Mouse (Mus musculus) forebrain, embryonic 10.5 days (tissue): ENCODE data around the gene Slc34a1. TPM values are rescaled to one million over a fixed set of nuclear protein-coding genes. Genes with fewer than 3 reads are reported as not detected.

ENCODE experiments used
- DNase-seq: peaks from one replicate; pipeline ENCODE4 v3.0.0-alpha.2; 2017; ENCODE audit warnings: low spot score; ENCODE audit errors: extremely low spot score
- H3K27ac ChIP-seq: fragments of 300-500 bp; sonication (generic); 2 replicates; pipeline ENCODE4 v1.5.1; 2016; ENCODE audit warnings: mild to moderate bottlenecking
- H3K27me3 ChIP-seq: fragments of 300-500 bp; sonication (generic); 2 replicates; pipeline ENCODE4 v1.6.1; 2016; ENCODE audit warnings: mild to moderate bottlenecking; ENCODE audit not compliant: poor library complexity, severe bottlenecking
- H3K36me3 ChIP-seq: fragments of 300-500 bp; sonication (generic); replicated peaks from 2 replicates; pipeline ENCODE4 v1.6.1; 2016; ENCODE audit warnings: mild to moderate bottlenecking, moderate library complexity
- H3K4me1 ChIP-seq: fragments of 300-500 bp; sonication (generic); 2 replicates; pipeline ENCODE4 v1.6.1; 2016
- H3K4me3 ChIP-seq: fragments of 300-500 bp; sonication (generic); 2 replicates; pipeline ENCODE4 v1.5.1; 2016; ENCODE audit warnings: mild to moderate bottlenecking, moderate library complexity
- H3K9me3 ChIP-seq: fragments of 300-500 bp; sonication (generic); 2 replicates; pipeline ENCODE4 v1.6.1; 2016; ENCODE audit warnings: mild to moderate bottlenecking, moderate library complexity
- WGBS: fragments of 180-500 bp; shearing (Covaris S2); methylation state at CpG from one replicate; pipeline ENCODE4 v1.1.7; 2016; 5-methylcytosine and 5-hydroxymethylcytosine counted together
- polyA plus RNA-seq: library from polyadenylated mRNA; unstranded; fragments of >200 nt; fragmentation: Nextera tagmentation; extraction: Ambion mirVana; gene quantifications from 2 replicates; pipeline ENCODE4 v1.2.1, GENCODE M21; 2016

Slc34a1 gene
- polyA plus RNA-seq, 1 experiment from 2014 or later = not detected

GRCm38 (mm10) chr13:55411826-55412225, 13.8 kb downstream of the Slc34a1 start:
- Histone ChIP-seq H3K27ac (no peak overlapping the region), H3K27me3 (peaks cover 49% of the 10 kb centered on the region), H3K4me3 (no peak overlapping the region), H3K9me3 (no peaks in the 10 kb centered on the region), H3K4me1 (peaks cover 8% of the 10 kb centered on the region), H3K36me3 (no peaks in the 10 kb centered on the region)
- no peak for DNase-seq
- 72% methylated on average over 7 of the region's 7 CpGs for WGBS

- peaks cover 8% of the 10 kb centered on the region for H3K4me1 ChIP-seq
- H3K27me3 ChIP-seq = peaks cover 53% of the 10 kb centered on the region
- WGBS = 87% methylated on average over 13 of the region's 13 CpGs
- no peaks in the 10 kb centered on the region for H3K36me3 ChIP-seq
- no peak overlapping the region for H3K4me3 ChIP-seq
- no peaks in the 10 kb centered on the region for H3K9me3 ChIP-seq
- DNase-seq = no peak
- H3K27ac ChIP-seq = no peak overlapping the region
These were observed 14.8 kb downstream of the Slc34a1 start for GRCm38 (mm10) chr13:55412643-55413307.

DNA sequence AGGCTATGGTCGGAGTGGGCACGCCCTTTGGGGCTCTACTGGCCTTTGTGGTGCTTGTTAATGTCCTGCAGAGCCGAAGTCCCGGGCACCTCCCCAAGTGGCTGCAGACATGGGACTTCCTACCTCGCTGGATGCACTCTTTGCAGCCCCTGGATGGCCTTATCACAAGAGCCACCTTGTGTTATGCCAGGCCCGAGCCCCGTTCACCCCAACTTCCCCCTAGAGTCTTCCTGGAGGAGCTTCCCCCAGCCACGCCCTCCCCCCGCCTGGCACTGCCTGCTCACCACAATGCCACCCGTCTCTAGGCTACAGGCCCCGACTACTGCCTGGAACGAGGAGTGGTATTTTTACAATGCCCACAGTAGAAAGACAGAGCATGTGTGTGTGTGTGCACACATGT, 15.3 kb downstream of the Slc34a1 start:
- Histone ChIP-seq H3K4me1 (peaks cover 14% of the 10 kb centered on the region), H3K4me3 (no peak overlapping the region), H3K27ac (no peak overlapping the region), H3K27me3 (peaks cover 55% of the 10 kb centered on the region), H3K36me3 (no peaks in the 10 kb centered on the region), H3K9me3 (no peaks in the 10 kb centered on the region)
- no peak for DNase-seq
- 84% methylated on average over 12 of the region's 12 CpGs for WGBS

- Histone ChIP-seq H3K27me3 (peaks cover 71% of the 10 kb centered on the region), H3K36me3 (no peaks in the 10 kb centered on the region), H3K9me3 (no peaks in the 10 kb centered on the region; the same call in none of the 2 replicates), H3K4me3 (peak within 1 kb of the TSS; percentile 52), H3K27ac (peak within 1 kb of the TSS; percentile 67; the same call in 1 of the 2 replicates), H3K4me1 (peaks cover 16% of the 10 kb centered on the region)
- 12% methylated on average over 41 of the region's 41 CpGs for WGBS
- DNase-seq = peak; percentile 51
These were observed 16.9 kb downstream of the Slc34a1 start, which contains the start of gene Pfn3 for GRCm38 (mm10) chr13:55414743-55415380. Gene Pfn3 (minus strand): TSS chr13:55415232.

DNA sequence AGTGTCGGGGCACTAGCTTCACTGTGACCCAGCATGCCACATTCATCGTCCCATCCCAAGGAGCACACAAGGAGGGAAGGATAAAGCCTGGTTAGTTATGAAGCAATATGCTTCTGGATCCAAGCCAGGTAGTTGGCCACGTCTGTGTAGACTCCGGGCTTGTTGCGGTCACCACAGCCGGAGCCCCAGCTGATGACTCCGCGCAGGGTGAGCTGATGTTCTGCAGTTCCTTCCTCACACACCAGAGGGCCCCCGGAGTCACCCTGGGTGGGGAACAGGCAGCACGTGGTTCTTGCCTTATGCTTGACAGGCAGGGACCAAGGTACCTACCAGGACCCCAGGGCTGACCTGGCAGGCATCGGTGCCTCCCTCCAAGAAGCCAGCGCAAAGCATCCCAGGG, 20.0 kb downstream of the Slc34a1 start:
- Histone ChIP-seq H3K4me1 (peaks cover 38% of the 10 kb centered on the region), H3K27me3 (peaks cover 87% of the 10 kb centered on the region), H3K9me3 (no peaks in the 10 kb centered on the region; the same call in none of the 2 replicates), H3K4me3 (peak overlapping the region; percentile 15; the same call in 1 of the 2 replicates), H3K27ac (no peak overlapping the region), H3K36me3 (no peaks in the 10 kb centered on the region)
- DNase-seq = peak; percentile 81
- 14% methylated on average over 12 of the region's 12 CpGs for WGBS

GRCm38 (mm10) chr13:55419142-55419541, 21.2 kb downstream of the Slc34a1 start:
- H3K27me3 ChIP-seq = peaks cover 76% of the 10 kb centered on the region
- WGBS = 91% methylated on average over 5 of the region's 5 CpGs

GRCm38 (mm10) chr13:55420018-55420932, 22.3 kb downstream of the Slc34a1 start:
- Histone ChIP-seq H3K4me1 (peaks cover 30% of the 10 kb centered on the region), H3K9me3 (no peaks in the 10 kb centered on the region; the same call in none of the 2 replicates), H3K4me3 (peak overlapping the region; percentile 35; the same call in 1 of the 2 replicates), H3K27me3 (peaks cover 64% of the 10 kb centered on the region), H3K36me3 (no peaks in the 10 kb centered on the region), H3K27ac (no peak overlapping the region)
- no peak for DNase-seq
- WGBS = 31% methylated on average over 51 of the region's 51 CpGs

More at GRCm38 (mm10) chr13:55419142-55419541, 21.2 kb downstream of the Slc34a1 start:
- no peaks in the 10 kb centered on the region; the same call in none of the 2 replicates for H3K9me3 ChIP-seq
- no peak for DNase-seq
- no peaks in the 10 kb centered on the region for H3K36me3 ChIP-seq
- no peak overlapping the region for H3K4me3 ChIP-seq
- peaks cover 38% of the 10 kb centered on the region for H3K4me1 ChIP-seq
- H3K27ac ChIP-seq = no peak overlapping the region

GRCm38 (mm10) chr13:55420933-55421800, 23.2 kb downstream of the Slc34a1 start:
- Histone ChIP-seq H3K27ac (peak overlapping the region; percentile 31; the same call in 1 of the 2 replicates), H3K27me3 (peaks cover 60% of the 10 kb centered on the region)
- WGBS = 16% methylated on average over 35 of the region's 35 CpGs

GRCm38 (mm10) chr13:55426613-55427012, 28.6 kb downstream of the Slc34a1 start, which contains the start of gene F12:
Gene F12 (minus strand): TSS chr13:55426793.
- no peaks in the 10 kb centered on the region for H3K9me3 ChIP-seq
- H3K4me1 ChIP-seq = peaks cover 4% of the 10 kb centered on the region
- peaks cover 12% of the 10 kb centered on the region for H3K27me3 ChIP-seq
- H3K36me3 ChIP-seq = no peaks in the 10 kb centered on the region
- no peak within 1 kb of the TSS for H3K4me3 ChIP-seq
- DNase-seq = no peak
- no peak within 1 kb of the TSS for H3K27ac ChIP-seq
- WGBS = 93% methylated on average over 10 of the region's 10 CpGs

More at GRCm38 (mm10) chr13:55420933-55421800, 23.2 kb downstream of the Slc34a1 start:
- no peaks in the 10 kb centered on the region for H3K36me3 ChIP-seq
- peak; percentile 57 for DNase-seq
- H3K4me3 ChIP-seq = peak overlapping the region; percentile 35
- H3K9me3 ChIP-seq = no peaks in the 10 kb centered on the region; the same call in none of the 2 replicates
- peaks cover 30% of the 10 kb centered on the region for H3K4me1 ChIP-seq

GRCm38 (mm10) chr13:55429226-55429888, 31.4 kb downstream of the Slc34a1 start:
- 75% methylated on average over 12 of the region's 12 CpGs for WGBS
- no peak overlapping the region for H3K4me3 ChIP-seq
- H3K36me3 ChIP-seq = no peaks in the 10 kb centered on the region
- no peaks in the 10 kb centered on the region for H3K4me1 ChIP-seq
- no peak for DNase-seq
- no peaks in the 10 kb centered on the region for H3K27me3 ChIP-seq
- H3K27ac ChIP-seq = no peak overlapping the region
- peaks cover 10% of the 10 kb centered on the region; the same call in 1 of the 2 replicates for H3K9me3 ChIP-seq

GRCm38 (mm10) chr13:55430566-55430965, 32.6 kb downstream of the Slc34a1 start:
- Histone ChIP-seq H3K4me3 (no peak overlapping the region), H3K36me3 (no peaks in the 10 kb centered on the region), H3K27me3 (no peaks in the 10 kb centered on the region), H3K27ac (no peak overlapping the region), H3K9me3 (peaks cover 14% of the 10 kb centered on the region; the same call in 1 of the 2 replicates), H3K4me1 (no peaks in the 10 kb centered on the region)
- DNase-seq = no peak
- WGBS = 86% methylated on average over 2 of the region's 2 CpGs
